Mouse (Mus musculus) heart, adult 2 months (tissue): Measurements from ENCODE around the gene Pax3. TPM values are rescaled to one million over a fixed set of nuclear protein-coding genes. Genes with fewer than 3 reads are reported as not detected.

Experiments used
- DNase-seq, 2 experiments: peaks; one replicate each; pipeline ENCODE4 v3.0.0; 2021
- H3K27ac ChIP-seq: fragments of 200-600 bp; 2 replicates; pipeline ENCODE4 v1.8.1; 2022
- H3K27me3 ChIP-seq: fragments of 200-500 bp; 2 replicates; pipeline ENCODE4 v1.6.1; 2012; ENCODE audit warnings: mild to moderate bottlenecking, low read length, inconsistent platforms, mixed read lengths; ENCODE audit not compliant: control insufficient read depth, insufficient read depth
- H3K36me3 ChIP-seq: fragments of 200-500 bp; 2 replicates; pipeline ENCODE4 v1.6.1; 2012; ENCODE audit warnings: low read length, inconsistent platforms; ENCODE audit not compliant: control insufficient read depth, insufficient read depth
- H3K4me1 ChIP-seq: fragments of 200-500 bp; 2 replicates; pipeline ENCODE4 v1.6.1; 2011; ENCODE audit warnings: low read length; ENCODE audit not compliant: control insufficient read depth, insufficient read depth
- H3K4me3 ChIP-seq: fragments of 200-600 bp; 2 replicates; pipeline ENCODE4 v1.8.1; 2022
- H3K79me2 ChIP-seq: fragments of 200-500 bp; replicated peaks from 2 replicates; pipeline ENCODE4 v1.6.1; 2012; ENCODE audit warnings: mild to moderate bottlenecking, inconsistent platforms, low read length, moderate library complexity, mixed read lengths; ENCODE audit not compliant: control insufficient read depth, insufficient read depth
- H3K9ac ChIP-seq: fragments of 200-500 bp; 2 replicates; pipeline ENCODE4 v1.6.1; 2012; ENCODE audit warnings: low read depth, mild to moderate bottlenecking, control low read depth, inconsistent platforms, low read length, mixed read lengths
- CTCF ChIP-seq: fragments of 200-600 bp; IDR thresholded peaks from 2 replicates; pipeline ENCODE4 v1.8.1; 2022; ENCODE audit warnings: antibody characterized with exemption, mild to moderate bottlenecking, moderate library complexity
- EP300 ChIP-seq: fragments of 200-500 bp; IDR thresholded peaks from 2 replicates; pipeline ENCODE4 v1.6.1; 2011; ENCODE audit warnings: low read depth, low read length, control low read depth; ENCODE audit not compliant: insufficient read depth
- POLR2A ChIP-seq: fragments of 200-500 bp; IDR thresholded peaks from 2 replicates; pipeline ENCODE4 v1.6.1; 2011; ENCODE audit warnings: mild to moderate bottlenecking, low read depth, low read length, control low read depth; ENCODE audit not compliant: insufficient read depth
- WGBS: fragments of 180-500 bp; shearing (Covaris S2); methylation state at CpG from one replicate; pipeline ENCODE4 v1.1.7; 2018; 5-methylcytosine and 5-hydroxymethylcytosine counted together
- intact Hi-C: fragments of 180-260 bp; cut with DNase I; formaldehyde crosslinking; loops from one replicate; pipeline ENCODE4 v1.15.1; 2025
- polyA plus RNA-seq: library from polyadenylated mRNA; depleted of rRNA; stranded (reverse); fragments of >200 nt; gene quantifications from 2 replicates; pipeline ENCODE4 v1.2.3, GENCODE M21; 2012
- total RNA-seq, 2 experiments: library from RNA; stranded (reverse); gene quantifications; 2 replicates each; pipeline ENCODE4 v1.2.3; 2021

The Pax3 gene
- total and polyA plus RNA-seq, 3 experiments, result 0.08 TPM; not detected in 2

DNA sequence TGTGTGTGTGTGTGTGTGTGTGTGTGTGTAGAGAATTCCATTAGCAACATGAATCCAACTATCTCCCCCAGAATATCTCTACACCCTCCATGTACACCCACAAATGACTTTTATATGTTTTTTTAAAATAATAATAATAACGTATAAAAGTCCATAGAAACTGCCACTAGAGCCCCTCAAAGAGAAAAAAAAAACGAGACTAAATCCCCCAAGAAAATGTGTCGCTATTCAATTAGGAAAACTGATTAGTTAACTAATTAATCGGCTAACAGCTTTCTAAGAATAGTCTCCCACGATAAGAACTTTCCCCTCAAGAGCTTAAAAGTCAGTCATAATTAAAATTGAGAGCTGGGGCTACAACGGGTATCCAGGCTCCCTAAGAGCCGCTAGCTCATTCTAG, 55.6 kb downstream of the Pax3 start:
- no peak overlapping the region for H3K27ac ChIP-seq
- intact Hi-C loops, result no loop called here
- no peak overlapping the region for H3K4me3 ChIP-seq
- H3K9ac ChIP-seq, result no peak overlapping the region
- no peaks in the 10 kb centered on the region for H3K4me1 ChIP-seq
- DNase-seq, result no peak
- H3K27me3 ChIP-seq, result peaks cover 8% of the 10 kb centered on the region
- WGBS, result 17% methylated on average over 7 of the region's 7 CpGs
- no peaks in the 10 kb centered on the region for H3K79me2 ChIP-seq
- TF ChIP-seq EP300 (no peak), POLR2A (no peak), CTCF (no peak)
- no peaks in the 10 kb centered on the region for H3K36me3 ChIP-seq

DNA sequence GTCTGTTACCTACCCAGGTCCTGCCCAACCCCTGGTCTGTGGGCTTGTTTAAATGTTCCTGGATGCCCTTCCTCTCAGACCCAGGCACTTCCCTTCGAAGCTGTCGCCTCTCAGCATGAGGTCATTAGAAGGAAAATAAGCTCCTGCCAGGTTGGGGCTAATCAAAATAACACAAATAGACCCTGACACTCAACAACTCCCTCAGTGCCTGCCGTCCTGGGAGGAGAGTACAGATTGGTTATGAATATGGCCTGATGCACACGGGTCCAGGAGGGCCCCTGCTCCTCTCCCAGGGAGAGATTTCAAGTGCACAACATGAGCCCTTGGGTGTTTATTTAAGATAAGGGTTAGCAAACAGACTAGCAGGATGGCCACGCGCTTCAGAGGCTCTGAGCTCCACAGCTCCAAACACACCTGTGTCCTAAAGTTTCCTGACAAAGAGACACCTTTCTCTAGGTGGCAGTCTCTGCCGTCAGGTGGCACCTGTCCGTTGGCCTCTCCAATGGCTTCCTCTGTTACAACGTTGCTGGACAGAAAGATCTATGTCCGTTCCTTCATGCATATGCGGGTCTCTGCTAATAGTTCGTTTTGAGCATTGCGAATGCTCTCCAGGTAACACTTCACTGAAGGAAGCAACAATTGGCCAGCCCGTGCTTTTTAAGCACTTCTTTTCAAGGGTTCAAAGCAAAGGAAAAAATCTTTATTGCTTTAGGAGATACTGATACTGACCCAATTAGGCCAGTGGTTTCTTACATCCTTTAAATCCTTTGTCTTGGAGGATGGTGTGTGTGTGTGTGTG, 56.2 kb downstream of the Pax3 start:
- H3K27ac ChIP-seq, result no peak overlapping the region
- peaks cover 8% of the 10 kb centered on the region for H3K27me3 ChIP-seq
- whole genome bisulfite sequencing, result 7% methylated on average over 14 of the region's 14 CpGs
- H3K79me2 ChIP-seq, result no peaks in the 10 kb centered on the region
- intact Hi-C loops, result no loop called here
- H3K36me3 ChIP-seq, result no peaks in the 10 kb centered on the region
- DNase-seq, result no peak
- no peak overlapping the region for H3K9ac ChIP-seq
- TF ChIP-seq EP300 (no peak), CTCF (no peak), POLR2A (no peak)
- no peaks in the 10 kb centered on the region for H3K4me1 ChIP-seq
- no peak overlapping the region for H3K4me3 ChIP-seq

DNA sequence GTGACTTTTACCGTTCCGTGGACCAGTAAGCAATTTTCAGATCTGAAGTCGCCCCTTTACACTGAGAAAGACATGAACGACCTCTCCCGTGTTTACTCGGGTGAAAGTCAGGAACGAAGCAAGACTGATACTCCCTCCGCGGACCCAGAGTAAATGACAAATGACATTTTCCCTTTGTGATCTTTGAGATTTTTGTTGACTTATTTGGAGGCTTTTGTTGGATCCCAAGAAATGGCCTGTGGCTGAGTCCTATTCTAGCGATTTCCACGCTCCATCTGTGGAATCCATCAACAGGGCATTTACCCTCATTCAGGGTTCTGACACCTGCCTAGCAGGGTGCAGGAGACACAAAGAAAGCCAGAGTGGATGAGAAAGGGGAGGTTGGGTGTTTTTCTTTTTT, 57.6 kb downstream of the Pax3 start:
- no peak for DNase-seq
- Histone ChIP-seq H3K9ac (no peak overlapping the region), H3K27ac (no peak overlapping the region), H3K36me3 (no peaks in the 10 kb centered on the region), H3K79me2 (no peaks in the 10 kb centered on the region), H3K4me1 (no peaks in the 10 kb centered on the region), H3K4me3 (no peak overlapping the region), H3K27me3 (peaks cover 8% of the 10 kb centered on the region)
- 16% methylated on average over 11 of the region's 11 CpGs for WGBS
- intact Hi-C loops, result no loop called here
- TF ChIP-seq CTCF, result no peak
- no peak for TF ChIP-seq POLR2A
- no peak for TF ChIP-seq EP300

- DNase-seq, result no peak
- no peaks in the 10 kb centered on the region for H3K27me3 ChIP-seq
- no peaks in the 10 kb centered on the region for H3K4me1 ChIP-seq
- WGBS, result 54% methylated on average over 5 of the region's 5 CpGs
- no peak overlapping the region for H3K27ac ChIP-seq
- intact Hi-C loops, result no loop called here
- no peaks in the 10 kb centered on the region for H3K79me2 ChIP-seq
- H3K4me3 ChIP-seq, result no peak overlapping the region
- H3K9ac ChIP-seq, result no peak overlapping the region
- H3K36me3 ChIP-seq, result no peaks in the 10 kb centered on the region
- TF ChIP-seq CTCF, result no peak
Measured at GRCm38 (mm10) chr1:78129267-78129666, 67.7 kb downstream of the Pax3 start.

DNA sequence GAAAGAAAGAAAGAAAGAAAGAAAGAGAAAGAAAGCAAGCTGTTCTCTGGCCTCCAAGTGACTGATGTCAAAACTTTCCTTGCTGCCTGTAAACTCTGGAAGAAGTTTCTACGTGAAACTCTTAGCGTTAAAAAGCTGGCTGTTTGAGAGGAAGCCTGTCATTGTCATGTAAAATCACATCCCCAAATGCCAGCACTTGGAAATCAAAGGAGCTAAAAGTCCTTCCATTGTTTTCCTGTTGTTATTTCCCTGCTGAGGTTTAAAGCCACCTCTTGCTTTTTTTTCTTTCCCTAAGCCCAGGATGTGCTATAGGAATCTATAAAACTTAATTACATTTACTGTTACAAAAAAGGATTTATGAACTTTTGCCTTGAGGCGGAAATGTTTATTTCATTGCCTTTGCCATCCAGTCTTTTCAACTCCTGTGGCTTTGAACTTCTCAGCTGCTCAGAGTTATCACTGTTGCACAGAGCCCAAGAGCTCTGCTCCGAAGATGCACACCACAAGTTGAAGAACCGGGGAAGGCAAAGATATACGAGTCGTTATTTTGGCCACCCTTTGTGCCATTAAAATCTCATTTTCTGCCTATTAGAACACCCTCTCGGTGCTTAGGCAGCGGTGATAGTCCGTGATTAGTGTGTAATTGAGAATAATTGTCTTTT, 76.9 kb downstream of the Pax3 start:
- Histone ChIP-seq H3K4me1 (no peaks in the 10 kb centered on the region), H3K79me2 (no peaks in the 10 kb centered on the region), H3K4me3 (no peak overlapping the region), H3K27ac (no peak overlapping the region), H3K9ac (no peak overlapping the region), H3K27me3 (no peaks in the 10 kb centered on the region), H3K36me3 (no peaks in the 10 kb centered on the region)
- 34% methylated on average over 10 of the region's 10 CpGs for WGBS
- no peak for DNase-seq
- TF ChIP-seq POLR2A (no peak), EP300 (no peak), CTCF (no peak)
- intact Hi-C loops, result no loop called here

GRCm38 (mm10) chr1:78116046-78116445, 80.9 kb downstream of the Pax3 start:
- intact Hi-C loops, result no loop called here
- no peak overlapping the region for H3K27ac ChIP-seq
- no peak overlapping the region for H3K9ac ChIP-seq
- no peaks in the 10 kb centered on the region for H3K27me3 ChIP-seq
- no peak overlapping the region for H3K4me3 ChIP-seq
- H3K36me3 ChIP-seq, result no peaks in the 10 kb centered on the region
- WGBS, result 85% methylated on average over 3 of the region's 3 CpGs
- no peaks in the 10 kb centered on the region for H3K4me1 ChIP-seq
- TF ChIP-seq POLR2A, result no peak
- no peak for TF ChIP-seq EP300
- no peak for TF ChIP-seq CTCF
- no peaks in the 10 kb centered on the region for H3K79me2 ChIP-seq
- no peak for DNase-seq
